Mouse (Mus musculus) forebrain, embryonic 10.5 days (tissue): ENCODE data around the gene Wnt7b. TPM values are rescaled to one million over a fixed set of nuclear protein-coding genes. Genes with fewer than 3 reads are reported as not detected.

Experiments used
- DNase-seq: peaks from one replicate; pipeline ENCODE4 v3.0.0-alpha.2; 2017; ENCODE audit warnings: low spot score; ENCODE audit errors: extremely low spot score
- H3K27ac ChIP-seq: fragments of 300-500 bp; sonication (generic); 2 replicates; pipeline ENCODE4 v1.5.1; 2016; ENCODE audit warnings: mild to moderate bottlenecking
- H3K27me3 ChIP-seq: fragments of 300-500 bp; sonication (generic); 2 replicates; pipeline ENCODE4 v1.6.1; 2016; ENCODE audit warnings: mild to moderate bottlenecking; ENCODE audit not compliant: poor library complexity, severe bottlenecking
- H3K36me3 ChIP-seq: fragments of 300-500 bp; sonication (generic); replicated peaks from 2 replicates; pipeline ENCODE4 v1.6.1; 2016; ENCODE audit warnings: mild to moderate bottlenecking, moderate library complexity
- H3K4me1 ChIP-seq: fragments of 300-500 bp; sonication (generic); 2 replicates; pipeline ENCODE4 v1.6.1; 2016
- H3K4me3 ChIP-seq: fragments of 300-500 bp; sonication (generic); 2 replicates; pipeline ENCODE4 v1.5.1; 2016; ENCODE audit warnings: mild to moderate bottlenecking, moderate library complexity
- H3K9me3 ChIP-seq: fragments of 300-500 bp; sonication (generic); 2 replicates; pipeline ENCODE4 v1.6.1; 2016; ENCODE audit warnings: mild to moderate bottlenecking, moderate library complexity
- WGBS: fragments of 180-500 bp; shearing (Covaris S2); methylation state at CpG from one replicate; pipeline ENCODE4 v1.1.7; 2016; 5-methylcytosine and 5-hydroxymethylcytosine counted together
- polyA plus RNA-seq: library from polyadenylated mRNA; unstranded; fragments of >200 nt; fragmentation: Nextera tagmentation; extraction: Ambion mirVana; gene quantifications from 2 replicates; pipeline ENCODE4 v1.2.1, GENCODE M21; 2016

Wnt7b gene
- polyA plus RNA-seq, 1 experiment from 2014 or later: 126 TPM

GRCm38 (mm10) chr15:85560830-85561229 lies 21.4 kb downstream of the Wnt7b start:
- no peak for DNase-seq
- peak overlapping the region; percentile 45; the same call in 1 of the 2 replicates for H3K27ac ChIP-seq
- no peaks in the 10 kb centered on the region; the same call in 1 of the 2 replicates for H3K9me3 ChIP-seq
- peaks cover 32% of the 10 kb centered on the region for H3K4me1 ChIP-seq
- 82% methylated on average over 11 of the region's 11 CpGs for WGBS
- H3K27me3 ChIP-seq: no peaks in the 10 kb centered on the region
- H3K4me3 ChIP-seq: no peak overlapping the region
- peaks cover 89% of the 10 kb centered on the region for H3K36me3 ChIP-seq

- H3K36me3 ChIP-seq: peaks cover 90% of the 10 kb centered on the region
- no peak overlapping the region for H3K27ac ChIP-seq
- H3K4me1 ChIP-seq: peaks cover 25% of the 10 kb centered on the region
- H3K9me3 ChIP-seq: no peaks in the 10 kb centered on the region; the same call in 1 of the 2 replicates
- H3K27me3 ChIP-seq: no peaks in the 10 kb centered on the region; the same call in none of the 2 replicates
- DNase-seq: no peak
- 94% methylated on average over 25 of the region's 25 CpGs for WGBS
- no peak overlapping the region for H3K4me3 ChIP-seq
Observed at GRCm38 (mm10) chr15:85558840-85559540, 23.3 kb downstream of the Wnt7b start.

- Histone ChIP-seq H3K27ac (peak overlapping the region; percentile 44; the same call in 1 of the 2 replicates), H3K27me3 (no peaks in the 10 kb centered on the region; the same call in none of the 2 replicates), H3K4me1 (peaks cover 37% of the 10 kb centered on the region), H3K4me3 (no peak overlapping the region), H3K9me3 (no peaks in the 10 kb centered on the region), H3K36me3 (peaks cover 95% of the 10 kb centered on the region)
- DNase-seq: no peak
- WGBS: 77% methylated on average over 10 of the region's 10 CpGs
Observed at GRCm38 (mm10) chr15:85555799-85556198, 26.5 kb downstream of the Wnt7b start.

GRCm38 (mm10) chr15:85553421-85553820 lies 28.9 kb downstream of the Wnt7b start:
- H3K36me3 ChIP-seq: peaks cover 92% of the 10 kb centered on the region
- H3K27me3 ChIP-seq: no peaks in the 10 kb centered on the region; the same call in none of the 2 replicates
- 0 out of 2 replicates have a peak overlapping the region, but pooled peaks have one; percentile 35 for H3K27ac ChIP-seq
- no peaks in the 10 kb centered on the region for H3K9me3 ChIP-seq
- H3K4me3 ChIP-seq: no peak overlapping the region
- WGBS: 90% methylated on average over 11 of the region's 11 CpGs
- DNase-seq: no peak
- H3K4me1 ChIP-seq: peaks cover 41% of the 10 kb centered on the region

GRCm38 (mm10) chr15:85546500-85546899 lies 35.8 kb downstream of the Wnt7b start:
- H3K9me3 ChIP-seq: no peaks in the 10 kb centered on the region
- H3K4me3 ChIP-seq: no peak overlapping the region
- DNase-seq: no peak
- 89% methylated on average over 4 of the region's 4 CpGs for WGBS
- H3K27ac ChIP-seq: no peak overlapping the region
- H3K36me3 ChIP-seq: peaks cover 88% of the 10 kb centered on the region
- H3K4me1 ChIP-seq: peaks cover 56% of the 10 kb centered on the region
- no peaks in the 10 kb centered on the region for H3K27me3 ChIP-seq

- 84% methylated on average over 5 of the region's 5 CpGs for WGBS
- H3K36me3 ChIP-seq: peaks cover 91% of the 10 kb centered on the region
- H3K9me3 ChIP-seq: no peaks in the 10 kb centered on the region
- peak overlapping the region; percentile 31; the same call in 1 of the 2 replicates for H3K27ac ChIP-seq
- H3K27me3 ChIP-seq: no peaks in the 10 kb centered on the region
- no peak overlapping the region for H3K4me3 ChIP-seq
- no peak for DNase-seq
- H3K4me1 ChIP-seq: peaks cover 52% of the 10 kb centered on the region
Observed at GRCm38 (mm10) chr15:85545369-85545768, 36.9 kb downstream of the Wnt7b start.

- Histone ChIP-seq H3K36me3 (peaks cover 99% of the 10 kb centered on the region), H3K9me3 (no peaks in the 10 kb centered on the region), H3K27me3 (peaks cover 13% of the 10 kb centered on the region; the same call in 1 of the 2 replicates), H3K27ac (0 out of 2 replicates have a peak overlapping the region, but pooled peaks have one; percentile 8), H3K4me1 (peaks cover 43% of the 10 kb centered on the region), H3K4me3 (no peak overlapping the region)
- DNase-seq: no peak
- WGBS: 79% methylated on average over 11 of the region's 11 CpGs
Observed at GRCm38 (mm10) chr15:85538170-85538569, 44.1 kb downstream of the Wnt7b start.

GRCm38 (mm10) chr15:85537151-85537550 lies 45.1 kb downstream of the Wnt7b start:
- Histone ChIP-seq H3K36me3 (peaks cover 91% of the 10 kb centered on the region), H3K9me3 (no peaks in the 10 kb centered on the region), H3K4me3 (no peak overlapping the region), H3K4me1 (peaks cover 35% of the 10 kb centered on the region), H3K27ac (0 out of 2 replicates have a peak overlapping the region, but pooled peaks have one; percentile 0), H3K27me3 (peaks cover 13% of the 10 kb centered on the region; the same call in 1 of the 2 replicates)
- no peak for DNase-seq
- WGBS: 86% methylated on average over 25 of the region's 25 CpGs

- no peak for DNase-seq
- H3K9me3 ChIP-seq: no peaks in the 10 kb centered on the region
- WGBS: 87% methylated on average over 6 of the region's 6 CpGs
- no peak overlapping the region for H3K4me3 ChIP-seq
- H3K36me3 ChIP-seq: peaks cover 66% of the 10 kb centered on the region
- peak overlapping the region; percentile 48; the same call in 1 of the 2 replicates for H3K27ac ChIP-seq
- H3K4me1 ChIP-seq: peaks cover 50% of the 10 kb centered on the region
- peaks cover 13% of the 10 kb centered on the region; the same call in 1 of the 2 replicates for H3K27me3 ChIP-seq
Observed at GRCm38 (mm10) chr15:85534646-85535045, 47.6 kb downstream of the Wnt7b start.

- whole genome bisulfite sequencing: 90% methylated on average over 8 of the region's 8 CpGs
- Histone ChIP-seq H3K9me3 (no peaks in the 10 kb centered on the region), H3K27me3 (peaks cover 13% of the 10 kb centered on the region; the same call in 1 of the 2 replicates), H3K4me3 (no peak overlapping the region), H3K27ac (peak overlapping the region; percentile 48; the same call in 1 of the 2 replicates), H3K36me3 (peaks cover 61% of the 10 kb centered on the region), H3K4me1 (peaks cover 50% of the 10 kb centered on the region)
- DNase-seq: no peak
Observed at GRCm38 (mm10) chr15:85534215-85534614, 48.1 kb downstream of the Wnt7b start.

- peaks cover 48% of the 10 kb centered on the region for H3K4me1 ChIP-seq
- no peak for DNase-seq
- peaks cover 10% of the 10 kb centered on the region; the same call in 1 of the 2 replicates for H3K27me3 ChIP-seq
- H3K27ac ChIP-seq: peak overlapping the region; percentile 41; the same call in 1 of the 2 replicates
- peaks cover 41% of the 10 kb centered on the region for H3K36me3 ChIP-seq
- 80% methylated on average over 3 of the region's 3 CpGs for WGBS
- no peaks in the 10 kb centered on the region for H3K9me3 ChIP-seq
- H3K4me3 ChIP-seq: no peak overlapping the region
Observed at GRCm38 (mm10) chr15:85532063-85532462, 50.2 kb downstream of the Wnt7b start.

- no peak for DNase-seq
- H3K4me3 ChIP-seq: no peak overlapping the region
- H3K4me1 ChIP-seq: peaks cover 62% of the 10 kb centered on the region
- peaks cover 20% of the 10 kb centered on the region for H3K36me3 ChIP-seq
- peaks cover 27% of the 10 kb centered on the region for H3K27me3 ChIP-seq
- peak overlapping the region; percentile 61 for H3K27ac ChIP-seq
- WGBS: 71% methylated on average over 3 of the region's 3 CpGs
- H3K9me3 ChIP-seq: no peaks in the 10 kb centered on the region
Observed at GRCm38 (mm10) chr15:85529911-85530310, 52.4 kb downstream of the Wnt7b start.

- H3K36me3 ChIP-seq: no peaks in the 10 kb centered on the region
- no peaks in the 10 kb centered on the region for H3K9me3 ChIP-seq
- H3K4me1 ChIP-seq: peaks cover 71% of the 10 kb centered on the region
- peaks cover 70% of the 10 kb centered on the region for H3K27me3 ChIP-seq
- peak overlapping the region; percentile 22 for H3K4me3 ChIP-seq
- DNase-seq: peak; percentile 68
- H3K27ac ChIP-seq: peak overlapping the region; percentile 88
- WGBS: 4% methylated on average over 12 of the region's 12 CpGs
Observed at GRCm38 (mm10) chr15:85524404-85524950, 57.8 kb downstream of the Wnt7b start.
